Mouse (Mus musculus) lung, postnatal 4 days (tissue): ENCODE results near the gene Tk2.
"Not testable (repeated sequence)": the region's sequence is repeated elsewhere in the genome, so short reads cannot be mapped to it uniquely, and the experiment has no call there.

Experiments
- DNase-seq, 2 experiments: peaks; one replicate each; pipeline ENCODE4 v3.0.0; 2021

Gene Tk2

GRCm38 (mm10) chr8:104248276-104248675, at the start of gene Tk2:
TSS of gene Tk2 (minus strand) at chr8:104248558.
- peak; percentile 82 to 83 for DNase-seq

- DNase-seq, result no peak
These were observed 46.0 kb upstream of the Tk2 start for GRCm38 (mm10) chr8:104294396-104294795.

- DNase-seq, result not testable (repeated sequence)
These were observed 44.7 kb upstream of the Tk2 start, which contains the start of gene Cmtm2a for GRCm38 (mm10) chr8:104293081-104293480. TSS of gene Cmtm2a (minus strand) at chr8:104293181.

- no peak for DNase-seq
These were observed 20.6 kb upstream of the Tk2 start for GRCm38 (mm10) chr8:104268937-104269440.

- DNase-seq, result no peak
These were observed 20.0 kb upstream of the Tk2 start for GRCm38 (mm10) chr8:104268368-104268767.

- DNase-seq, result not testable (repeated sequence)
These were observed 16.0 kb upstream of the Tk2 start for GRCm38 (mm10) chr8:104264271-104264935.

GRCm38 (mm10) chr8:104261802-104262201, 13.4 kb upstream of the Tk2 start:
- not testable (repeated sequence) for DNase-seq

- DNase-seq, result peak; percentile 24 to 43
These were observed 4.7 kb upstream of the Tk2 start for GRCm38 (mm10) chr8:104253016-104253415.

- DNase-seq, result no peak
These were observed 3.1 kb upstream of the Tk2 start for GRCm38 (mm10) chr8:104251461-104251860.

- peak; percentile 89 to 91 for DNase-seq
These were observed 2.3 kb upstream of the Tk2 start, which contains the start of gene Cklf for GRCm38 (mm10) chr8:104250439-104251367. TSS of gene Cklf (plus strand) at chr8:104250861.

GRCm38 (mm10) chr8:104249442-104249996, 1.2 kb upstream of the Tk2 start:
- DNase-seq, result no peak

GRCm38 (mm10) chr8:104247908-104248275, 466 bp downstream of the Tk2 start:
- no peak for DNase-seq

GRCm38 (mm10) chr8:104247054-104247907, 1.1 kb downstream of the Tk2 start:
- peak; percentile 62 to 67 for DNase-seq

GRCm38 (mm10) chr8:104246621-104247020, 1.7 kb downstream of the Tk2 start:
- no peak for DNase-seq

GRCm38 (mm10) chr8:104242038-104242644, 6.2 kb downstream of the Tk2 start:
- no peak for DNase-seq

- DNase-seq, result no peak
These were observed 8.9 kb downstream of the Tk2 start for GRCm38 (mm10) chr8:104239418-104239861.

GRCm38 (mm10) chr8:104234573-104234972, 13.8 kb downstream of the Tk2 start:
- peak in 1 of 2 experiments; percentile 16 for DNase-seq

GRCm38 (mm10) chr8:104232919-104233318, 15.4 kb downstream of the Tk2 start:
- peak; percentile 44 to 49 for DNase-seq

GRCm38 (mm10) chr8:104232039-104232438, 16.3 kb downstream of the Tk2 start:
- no peak for DNase-seq

- DNase-seq, result no peak
These were observed 18.0 kb downstream of the Tk2 start for GRCm38 (mm10) chr8:104230377-104230776.

GRCm38 (mm10) chr8:104227048-104227447, 21.3 kb downstream of the Tk2 start:
- no peak for DNase-seq

GRCm38 (mm10) chr8:104219806-104220205, 28.6 kb downstream of the Tk2 start:
- DNase-seq, result peak; percentile 66 to 82
